In the genomic region with DNA sequence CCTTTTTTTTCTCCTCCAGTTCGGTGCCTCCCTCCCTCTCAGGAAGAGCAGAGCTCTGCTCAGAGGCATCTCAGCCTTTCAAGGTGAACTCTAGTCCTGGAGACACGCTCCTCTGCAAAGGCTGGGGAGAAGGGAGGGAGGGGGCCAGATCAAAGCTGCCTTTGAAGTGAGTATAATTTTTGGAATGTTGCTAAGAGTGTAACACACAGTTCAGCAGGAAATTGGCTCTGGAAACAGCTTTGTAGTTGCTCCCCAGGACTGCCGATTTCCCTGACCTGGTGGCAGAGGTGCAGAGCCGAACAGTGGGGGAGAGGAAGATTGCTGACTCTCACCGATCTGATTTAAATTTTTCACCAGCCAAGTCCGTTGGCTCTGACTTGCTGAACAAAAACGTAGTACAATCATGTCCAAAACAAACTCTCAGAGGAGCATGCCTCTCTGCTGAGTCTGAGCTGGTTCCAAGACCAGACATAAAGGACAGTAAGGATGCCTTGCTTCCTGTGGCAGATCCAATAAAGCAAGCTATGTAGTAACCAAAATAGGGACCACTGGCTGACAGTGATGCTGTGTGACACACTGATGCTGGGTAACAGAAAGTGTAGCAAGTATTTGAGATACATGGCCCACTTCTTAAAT, we compare ENCODE assay signal across 9 mouse cellular contexts.
DNase-seq lines count a peak whose midpoint lies in the region; ATAC-seq lines count a peak whose summit lies in the region.
"Had no signal": no experiment of that assay in that cellular context is flagged by ENCODE, and none has a peak within 500 bp of the region (broad histone marks: within the 10 kb centered on the region; RNA-seq: fewer than 3 reads in every experiment).

No protein-coding gene starts in this region.

- H3K9me3 ChIP-seq in heart, embryonic 11.5 days (replicated peaks; ENCODE audit: control insufficient read depth, low read length), result no peaks in the 10 kb centered on the region
- no peaks in the 10 kb centered on the region for H3K9me3 ChIP-seq in forebrain, embryonic 12.5 days

- no peak overlapping the region for H3K4me3 ChIP-seq in heart, embryonic 11.5 days (ENCODE audit: low read depth, low read length)
- no peak overlapping the region for H3K4me3 ChIP-seq in forebrain, embryonic 12.5 days (replicated peaks)

- ATAC-seq in heart, embryonic 11.5 days (replicated peaks; ENCODE audit: insufficient number of reproducible peaks, low FRiP score, low TSS enrichment), result no peak
- ATAC-seq in forebrain, embryonic 12.5 days (ENCODE audit: low FRiP score), result no peak

- H3K36me3 ChIP-seq in heart, embryonic 11.5 days (ENCODE audit: control insufficient read depth, insufficient read depth, low read length), result no peaks in the 10 kb centered on the region
- H3K36me3 ChIP-seq in forebrain, embryonic 12.5 days (replicated peaks), result no peaks in the 10 kb centered on the region

- H3K27me3 ChIP-seq in heart, embryonic 11.5 days (ENCODE audit: control insufficient read depth, insufficient read depth, low read length), result no peaks in the 10 kb centered on the region
- no peaks in the 10 kb centered on the region for H3K27me3 ChIP-seq in forebrain, embryonic 12.5 days

- DNase-seq in heart, adult 8-10 months (ENCODE audit: low spot score), result no peak
- DNase-seq in adrenal gland, postnatal 10 days, result peak; percentile 20
- peak; percentile 40 for DNase-seq in mesoderm, embryonic 11.5 days (ENCODE audit: low read depth, low spot score)
- no peak for DNase-seq in gastrocnemius, adult 18-20 months (ENCODE audit: low spot score)
- DNase-seq in frontal cortex, postnatal 14 days (ENCODE audit: low spot score in 2 of 2), result no peak
- DNase-seq in layer of hippocampus, adult 9-11 months, result no peak
- DNase-seq: lung, adult 2 months had no signal

- no peak overlapping the region for H3K9ac ChIP-seq in heart, embryonic 11.5 days (ENCODE audit: low read depth, low read length)
- H3K9ac ChIP-seq in forebrain, embryonic 12.5 days, result no peak overlapping the region

- H3K27ac ChIP-seq in heart, embryonic 11.5 days (ENCODE audit: low read depth, low read length), result no peak overlapping the region
- H3K27ac ChIP-seq in forebrain, embryonic 12.5 days, result 0 out of 2 replicates have a peak overlapping the region, but pooled peaks have one; percentile 36

- WGBS in heart, embryonic 11.5 days (ENCODE audit: insufficient replicate concordance), result 10% methylated on average over 7 of the region's 7 CpGs
- WGBS in forebrain, embryonic 12.5 days, result 7% methylated on average over 7 of the region's 7 CpGs

- peak overlapping the region; percentile 43 for H3K4me2 ChIP-seq in heart, embryonic 11.5 days
- H3K4me2 ChIP-seq in forebrain, embryonic 12.5 days, result no peak overlapping the region

- peaks cover 6% of the 10 kb centered on the region; the same call in 1 of the 2 replicates for H3K4me1 ChIP-seq in heart, embryonic 11.5 days (ENCODE audit: control insufficient read depth, insufficient read depth, low read length)
- peaks cover 35% of the 10 kb centered on the region for H3K4me1 ChIP-seq in forebrain, embryonic 12.5 days

Comparison
In these comparisons a context has a peak if more than half of its experiments do, and no peak if none do; other contexts are left out.
1. DNase-seq: peak in adrenal gland, postnatal 10 days (single experiment) and mesoderm, embryonic 11.5 days (single experiment); none in heart, adult 8-10 months (single experiment), gastrocnemius, adult 18-20 months (single experiment), frontal cortex, postnatal 14 days (0 of 2) and layer of hippocampus, adult 9-11 months (single experiment).